Comparison of ENCODE assay signal across 8 mouse cellular contexts in genomic region chr9:108831637-108832036, GRCm38 (mm10). TPM values are rescaled to one million over a fixed set of nuclear protein-coding genes. Genes with fewer than 3 reads are reported as not detected.
DNase-seq lines count a peak whose midpoint lies in the region; ATAC-seq and TF ChIP-seq lines count a peak whose summit lies in the region.

No protein-coding gene starts in this region.

- H3K4me2 ChIP-seq in neural tube, embryonic 11.5 days (ENCODE audit: low read depth), result peak overlapping the region; percentile 78
- H3K4me2 ChIP-seq in forebrain, postnatal 0 days (ENCODE audit: low read depth), result peak overlapping the region; percentile 53
- H3K4me2 ChIP-seq in lung, embryonic 16.5 days (ENCODE audit: low read depth, low read length), result peak overlapping the region; percentile 99
- H3K4me2 ChIP-seq in stomach, embryonic 14.5 days (replicated peaks; ENCODE audit: low read depth, low read length), result peak overlapping the region; percentile 87

- H3K9ac ChIP-seq in neural tube, embryonic 11.5 days (ENCODE audit: low read length), result no peak overlapping the region
- 0 out of 2 replicates have a peak overlapping the region, but pooled peaks have one; percentile 28 for H3K9ac ChIP-seq in forebrain, postnatal 0 days
- H3K9ac ChIP-seq in lung, embryonic 16.5 days (ENCODE audit: low read length), result no peak overlapping the region
- 0 out of 2 replicates have a peak overlapping the region, but pooled peaks have one; percentile 15 for H3K9ac ChIP-seq in stomach, embryonic 14.5 days (replicated peaks; ENCODE audit: low read depth, low read length)

- peak overlapping the region; percentile 39 for H3K4me3 ChIP-seq in neural tube, embryonic 11.5 days (ENCODE audit: low read depth, low read length)
- peak overlapping the region; percentile 28; the same call in 1 of the 2 replicates for H3K4me3 ChIP-seq in forebrain, postnatal 0 days (ENCODE audit: low read depth, low read length)
- H3K4me3 ChIP-seq in lung, embryonic 16.5 days (ENCODE audit: low read length), result peak overlapping the region; percentile 59
- peak overlapping the region; percentile 33 for H3K4me3 ChIP-seq in stomach, embryonic 14.5 days (ENCODE audit: low read depth, low read length)

- no peak for DNase-seq in neural tube, embryonic 11.5 days (ENCODE audit: low spot score)
- DNase-seq in neural tube, embryonic 10.5 days (ENCODE audit: extremely low spot score, low spot score), result no peak
- no peak for DNase-seq in forebrain, postnatal 0 days
- no peak for DNase-seq in embryo, embryonic 10 days (ENCODE audit: low spot score)
- DNase-seq in ovary, adult 18-20 months (ENCODE audit: low spot score), result no peak
- no peak for DNase-seq in adrenal gland, postnatal 4 days (ENCODE audit: low spot score in 2 of 2)

- peaks cover 40% of the 10 kb centered on the region for H3K27me3 ChIP-seq in neural tube, embryonic 11.5 days (ENCODE audit: control insufficient read depth, insufficient read depth, low read length)
- no peaks in the 10 kb centered on the region for H3K27me3 ChIP-seq in forebrain, postnatal 0 days (ENCODE audit: insufficient read depth, low read length)
- peaks cover 60% of the 10 kb centered on the region for H3K27me3 ChIP-seq in lung, embryonic 16.5 days (ENCODE audit: control insufficient read depth, insufficient read depth, low read depth, low read length)
- H3K27me3 ChIP-seq in stomach, embryonic 14.5 days (ENCODE audit: control insufficient read depth, insufficient read depth, low read length), result peaks cover 31% of the 10 kb centered on the region

- peaks cover 15% of the 10 kb centered on the region for H3K4me1 ChIP-seq in neural tube, embryonic 11.5 days (ENCODE audit: control insufficient read depth, insufficient read depth, low read length)
- peaks cover 32% of the 10 kb centered on the region for H3K4me1 ChIP-seq in forebrain, postnatal 0 days (ENCODE audit: insufficient read depth)
- peaks cover 13% of the 10 kb centered on the region for H3K4me1 ChIP-seq in lung, embryonic 16.5 days (replicated peaks; ENCODE audit: control insufficient read depth, insufficient read depth, low read length)
- H3K4me1 ChIP-seq in stomach, embryonic 14.5 days (ENCODE audit: control insufficient read depth, insufficient read depth, low read length), result peaks cover 9% of the 10 kb centered on the region; the same call in 1 of the 2 replicates

- 7% methylated on average over 23 of the region's 23 CpGs for WGBS in neural tube, embryonic 11.5 days
- 12% methylated on average over 23 of the region's 23 CpGs for WGBS in forebrain, postnatal 0 days
- 4% methylated on average over 23 of the region's 23 CpGs for WGBS in lung, embryonic 16.5 days
- 5% methylated on average over 23 of the region's 23 CpGs for WGBS in stomach, embryonic 14.5 days

- no peak for TF ChIP-seq CTCF in forebrain, postnatal 0 days (IDR thresholded peaks at IDR 0.05; ENCODE audit: low read depth)

- no peak overlapping the region for H3K27ac ChIP-seq in neural tube, embryonic 11.5 days (ENCODE audit: low read depth, low read length)
- H3K27ac ChIP-seq in forebrain, postnatal 0 days (ENCODE audit: low read depth, low read length), result no peak overlapping the region
- no peak overlapping the region for H3K27ac ChIP-seq in lung, embryonic 16.5 days (ENCODE audit: low read length)
- no peak overlapping the region for H3K27ac ChIP-seq in stomach, embryonic 14.5 days (ENCODE audit: low read length)

- no peak for ATAC-seq in neural tube, embryonic 11.5 days (ENCODE audit: insufficient read depth, low FRiP score, low TSS enrichment)
- no peak for ATAC-seq in forebrain, postnatal 0 days
- ATAC-seq in lung, embryonic 16.5 days (ENCODE audit: low read depth), result no peak
- no peak for ATAC-seq in stomach, embryonic 14.5 days (ENCODE audit: insufficient number of reproducible peaks, insufficient read depth, low FRiP score, low read depth)

- H3K9me3 ChIP-seq in neural tube, embryonic 11.5 days (ENCODE audit: control insufficient read depth, low read length), result no peaks in the 10 kb centered on the region
- H3K9me3 ChIP-seq in forebrain, postnatal 0 days (ENCODE audit: low read length), result no peaks in the 10 kb centered on the region
- H3K9me3 ChIP-seq in lung, embryonic 16.5 days (ENCODE audit: control insufficient read depth, low read length), result no peaks in the 10 kb centered on the region
- H3K9me3 ChIP-seq in stomach, embryonic 14.5 days (ENCODE audit: control insufficient read depth, low read depth, low read length), result no peaks in the 10 kb centered on the region

- peaks cover 2% of the 10 kb centered on the region; the same call in 1 of the 2 replicates for H3K36me3 ChIP-seq in neural tube, embryonic 11.5 days (ENCODE audit: control insufficient read depth, insufficient read depth, low read length)
- H3K36me3 ChIP-seq in forebrain, postnatal 0 days (ENCODE audit: insufficient read depth), result peaks cover 78% of the 10 kb centered on the region
- no peaks in the 10 kb centered on the region for H3K36me3 ChIP-seq in lung, embryonic 16.5 days (ENCODE audit: control insufficient read depth, insufficient read depth, low read length)
- no peaks in the 10 kb centered on the region for H3K36me3 ChIP-seq in stomach, embryonic 14.5 days (ENCODE audit: control insufficient read depth, insufficient read depth, low read length)

RNA-seq across cellular contexts. Expression of gene Celsr3, which starts 5.5 kb away (rescaled TPM):
- 6.7 and 8.9 TPM in 2 replicates for polyA plus RNA-seq in neural tube, embryonic 11.5 days (2014; fragmentation: Nextera tagmentation; extraction: Ambion mirVana)
- 43.0 and 52.2 TPM in 2 replicates for total RNA-seq in forebrain, postnatal 0 days (2014; rRNA removed)
- polyA plus RNA-seq in forebrain, postnatal 0 days (2015; fragmentation: Nextera tagmentation; extraction: Ambion mirVana), result 3.9 and 6.8 TPM in 2 replicates
- polyA plus RNA-seq in lung, embryonic 16.5 days (2015; fragmentation: Nextera tagmentation; extraction: Ambion mirVana), result 0.11 and 0.14 TPM in 2 replicates
- 1.3 and 1.8 TPM in 2 replicates for polyA plus RNA-seq in stomach, embryonic 14.5 days (2014; fragmentation: Nextera tagmentation; extraction: Ambion mirVana)
- total RNA-seq in adrenal gland, postnatal 4 days (2021), result 10 to 100 TPM; 11.0 to 13.6 TPM

RNA-seq across cellular contexts. Expression of gene Slc26a6, which starts 21.4 kb away (rescaled TPM):
- polyA plus RNA-seq in neural tube, embryonic 11.5 days (2014; fragmentation: Nextera tagmentation; extraction: Ambion mirVana), result 8.8 and 13.2 TPM in 2 replicates
- 19.4 and 29.6 TPM in 2 replicates for total RNA-seq in forebrain, postnatal 0 days (2014; rRNA removed)
- 15.9 and 18.0 TPM in 2 replicates for polyA plus RNA-seq in forebrain, postnatal 0 days (2015; fragmentation: Nextera tagmentation; extraction: Ambion mirVana)
- 10.0 and 11.2 TPM in 2 replicates for polyA plus RNA-seq in lung, embryonic 16.5 days (2015; fragmentation: Nextera tagmentation; extraction: Ambion mirVana)
- 17.8 and 19.1 TPM in 2 replicates for polyA plus RNA-seq in stomach, embryonic 14.5 days (2014; fragmentation: Nextera tagmentation; extraction: Ambion mirVana)
- total RNA-seq in adrenal gland, postnatal 4 days (2021), result 10 to 100 TPM; 11.4 to 11.9 TPM

RNA-seq across cellular contexts. Expression of gene Nckipsd, which starts 23.5 kb away (rescaled TPM):
- polyA plus RNA-seq in neural tube, embryonic 11.5 days (2014; fragmentation: Nextera tagmentation; extraction: Ambion mirVana), result 14.5 and 15.5 TPM in 2 replicates
- total RNA-seq in forebrain, postnatal 0 days (2014; rRNA removed), result 27.4 and 27.6 TPM in 2 replicates
- 18.6 and 24.5 TPM in 2 replicates for polyA plus RNA-seq in forebrain, postnatal 0 days (2015; fragmentation: Nextera tagmentation; extraction: Ambion mirVana)
- 13.2 and 15.4 TPM in 2 replicates for polyA plus RNA-seq in lung, embryonic 16.5 days (2015; fragmentation: Nextera tagmentation; extraction: Ambion mirVana)
- 11.9 and 15.3 TPM in 2 replicates for polyA plus RNA-seq in stomach, embryonic 14.5 days (2014; fragmentation: Nextera tagmentation; extraction: Ambion mirVana)
- total RNA-seq in adrenal gland, postnatal 4 days (2021), result 10 to 100 TPM; 10.9 to 14.5 TPM

RNA-seq across cellular contexts. Expression of gene Ip6k2, which starts 48.0 kb away (rescaled TPM):
- polyA plus RNA-seq in neural tube, embryonic 11.5 days (2014; fragmentation: Nextera tagmentation; extraction: Ambion mirVana), result 121 and 129 TPM in 2 replicates
- 136 and 140 TPM in 2 replicates for total RNA-seq in forebrain, postnatal 0 days (2014; rRNA removed)
- polyA plus RNA-seq in forebrain, postnatal 0 days (2015; fragmentation: Nextera tagmentation; extraction: Ambion mirVana), result 218 and 226 TPM in 2 replicates
- 62.1 and 68.1 TPM in 2 replicates for polyA plus RNA-seq in lung, embryonic 16.5 days (2015; fragmentation: Nextera tagmentation; extraction: Ambion mirVana)
- 118 and 123 TPM in 2 replicates for polyA plus RNA-seq in stomach, embryonic 14.5 days (2014; fragmentation: Nextera tagmentation; extraction: Ambion mirVana)
- 100 to 1,000 TPM; 124 to 130 TPM for total RNA-seq in adrenal gland, postnatal 4 days (2021)

Comparison
In these comparisons a context has a peak if more than half of its experiments do, and no peak if none do; other contexts are left out.
1. H3K9ac ChIP-seq: peak in forebrain, postnatal 0 days (single experiment) and stomach, embryonic 14.5 days (single experiment); none in neural tube, embryonic 11.5 days (single experiment) and lung, embryonic 16.5 days (single experiment).
2. Peak in every context shown above with its lines, with median percentiles within 50 percentile points of each other: H3K4me2 ChIP-seq and H3K4me3 ChIP-seq.